Mouse (Mus musculus) embryonic fibroblast, embryonic 13.5 days (primary cell): Measurements from ENCODE around the gene Cyth1.

Experiments used
- CTCF ChIP-seq: IDR thresholded peaks from 2 replicates; pipeline ENCODE4 v1.5.1; 2011; ENCODE audit warnings: mild to moderate bottlenecking, control low read depth, low read length, moderate library complexity, borderline replicate concordance; ENCODE audit not compliant: insufficient read depth
- POLR2A ChIP-seq: IDR thresholded peaks from 2 replicates; pipeline ENCODE4 v1.6.1; 2011; ENCODE audit warnings: low read depth, mild to moderate bottlenecking, control low read depth, low read length, moderate library complexity

- TF ChIP-seq POLR2A (no peak), CTCF (no peak)
Measured at GRCm38 (mm10) chr11:118225862-118226261, 22.5 kb downstream of the Cyth1 start.
